Mouse (Mus musculus) cerebellum, adult (tissue): ENCODE data around the gene Rab5c.
A peak's percentile ranks its signal among the peaks of the same experiment; 100 is the strongest.

ENCODE experiments used
- ATAC-seq: cut with Nextera tagmentation; 2 replicates; pipeline ENCODE4 v1.9.2; 2017; ENCODE audit warnings: mild to moderate bottlenecking, moderate library complexity, mixed read lengths; ENCODE audit not compliant: insufficient number of reproducible peaks, low FRiP score, low TSS enrichment

Rab5c gene

GRCm38 (mm10) chr11:100738066-100738604, at the start of gene Rab5c:
TSS of gene Rab5c (minus strand) at chr11:100738215.
- peak; percentile 98 for ATAC-seq

- ATAC-seq = no peak
These were observed 47.8 kb upstream of the Rab5c start for GRCm38 (mm10) chr11:100785774-100786173.

GRCm38 (mm10) chr11:100784286-100784685, 46.3 kb upstream of the Rab5c start:
- ATAC-seq = no peak

- no peak for ATAC-seq
These were observed 44.6 kb upstream of the Rab5c start for GRCm38 (mm10) chr11:100782568-100782967.

- ATAC-seq = no peak
These were observed 43.9 kb upstream of the Rab5c start for GRCm38 (mm10) chr11:100781763-100782475.

- no peak for ATAC-seq
These were observed 42.2 kb upstream of the Rab5c start for GRCm38 (mm10) chr11:100780247-100780646.

- no peak for ATAC-seq
These were observed 40.1 kb upstream of the Rab5c start for GRCm38 (mm10) chr11:100778069-100778468.

GRCm38 (mm10) chr11:100775921-100776320, 37.9 kb upstream of the Rab5c start:
- ATAC-seq = no peak

- no peak for ATAC-seq
These were observed 36.2 kb upstream of the Rab5c start for GRCm38 (mm10) chr11:100774261-100774660.

GRCm38 (mm10) chr11:100770646-100771408, 32.8 kb upstream of the Rab5c start, which contains the start of gene Ghdc:
TSS of gene Ghdc (minus strand) at chr11:100770957.
- ATAC-seq = no peak

GRCm38 (mm10) chr11:100769980-100770379, 32.0 kb upstream of the Rab5c start:
- no peak for ATAC-seq

GRCm38 (mm10) chr11:100767871-100768270, 29.9 kb upstream of the Rab5c start:
- ATAC-seq = no peak

GRCm38 (mm10) chr11:100766726-100767125, 28.7 kb upstream of the Rab5c start:
- ATAC-seq = no peak

- ATAC-seq = no peak
These were observed 24.8 kb upstream of the Rab5c start, which contains the start of gene Hcrt for GRCm38 (mm10) chr11:100762831-100763230. TSS of gene Hcrt (minus strand) at chr11:100762931.

GRCm38 (mm10) chr11:100761547-100762045, 23.6 kb upstream of the Rab5c start:
- ATAC-seq = peak; percentile 85; the same call in 1 of the 2 replicates

GRCm38 (mm10) chr11:100759611-100760233, 21.7 kb upstream of the Rab5c start, which contains the start of gene Kcnh4:
TSS of gene Kcnh4 (minus strand) at chr11:100759942.
- no peak for ATAC-seq

- no peak for ATAC-seq
These were observed 20.9 kb upstream of the Rab5c start for GRCm38 (mm10) chr11:100758707-100759610.

GRCm38 (mm10) chr11:100757566-100757965, 19.6 kb upstream of the Rab5c start:
- no peak for ATAC-seq

- no peak for ATAC-seq
These were observed 18.5 kb upstream of the Rab5c start for GRCm38 (mm10) chr11:100756476-100756875.

GRCm38 (mm10) chr11:100754693-100755057, 16.7 kb upstream of the Rab5c start:
- ATAC-seq = no peak
